Mouse (Mus musculus) kidney, adult 11 months (tissue): ENCODE measurements around the gene Ube2ql1.

ENCODE experiments used
- DNase-seq: peaks from one replicate; pipeline ENCODE4 v3.0.0; 2022

Gene Ube2ql1

DNA sequence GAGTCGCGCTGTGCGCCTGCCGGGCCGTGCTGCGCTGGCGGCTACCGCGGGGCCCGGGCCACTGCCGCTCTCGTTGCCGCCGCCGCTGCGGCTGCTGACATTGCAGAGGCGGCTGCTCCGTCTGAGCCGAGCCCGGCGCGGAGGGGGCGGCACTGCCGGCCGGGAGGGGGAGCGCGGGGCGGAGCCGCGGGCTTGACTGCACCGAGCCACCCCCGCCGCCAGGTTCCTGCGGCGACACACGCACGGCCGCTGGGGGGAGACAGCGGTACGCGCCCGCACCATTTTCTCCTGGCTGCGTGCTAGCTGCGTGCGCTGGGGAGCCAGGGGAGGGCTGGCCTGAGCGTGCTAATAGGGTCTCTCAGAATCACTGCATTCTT is at the start of gene Ube2ql1:
TSS of gene Ube2ql1 (minus strand) at position 131 of the 377 bp plus-strand sequence.
- DNase-seq = peak; percentile 77

DNA sequence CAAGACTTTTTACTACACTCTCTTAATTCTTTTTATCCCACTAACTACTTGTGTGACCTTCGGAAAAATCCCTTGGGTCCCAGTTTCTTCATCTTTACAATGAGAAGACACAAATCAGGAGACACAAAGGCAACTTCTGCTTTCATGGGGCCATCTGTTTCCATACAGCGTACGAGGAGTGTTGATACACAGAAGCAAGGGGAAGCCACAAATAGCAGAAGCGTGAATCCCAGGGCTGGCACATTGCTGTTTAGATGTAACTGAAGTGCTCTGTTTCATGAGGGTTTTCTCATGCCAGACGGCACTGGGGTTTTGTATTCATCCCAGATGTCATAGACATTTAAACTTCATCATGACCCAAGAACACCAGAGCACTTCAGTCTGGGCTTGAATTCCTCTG is 49.0 kb upstream of the Ube2ql1 start:
- no peak for DNase-seq

DNA sequence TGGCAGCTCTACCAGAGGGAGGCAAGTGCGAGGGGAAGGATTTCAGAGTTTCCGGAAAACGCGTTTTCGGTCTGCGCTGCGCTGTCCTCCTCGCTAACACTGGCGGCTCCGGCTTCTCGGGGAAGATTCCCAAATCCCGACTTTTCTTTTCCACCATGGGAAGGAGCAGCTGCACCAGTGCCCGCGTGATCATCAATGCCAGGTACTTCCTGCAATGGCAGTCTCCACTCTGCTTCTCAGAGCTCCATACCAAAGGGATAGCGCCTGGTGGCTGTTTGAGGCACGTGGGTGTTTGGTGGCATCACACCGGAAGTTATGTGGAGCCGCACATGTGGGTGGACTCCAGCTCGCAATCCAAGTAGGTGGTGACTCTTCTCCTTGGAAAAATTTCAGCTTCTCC is 38.5 kb upstream of the Ube2ql1 start:
- no peak for DNase-seq

DNA sequence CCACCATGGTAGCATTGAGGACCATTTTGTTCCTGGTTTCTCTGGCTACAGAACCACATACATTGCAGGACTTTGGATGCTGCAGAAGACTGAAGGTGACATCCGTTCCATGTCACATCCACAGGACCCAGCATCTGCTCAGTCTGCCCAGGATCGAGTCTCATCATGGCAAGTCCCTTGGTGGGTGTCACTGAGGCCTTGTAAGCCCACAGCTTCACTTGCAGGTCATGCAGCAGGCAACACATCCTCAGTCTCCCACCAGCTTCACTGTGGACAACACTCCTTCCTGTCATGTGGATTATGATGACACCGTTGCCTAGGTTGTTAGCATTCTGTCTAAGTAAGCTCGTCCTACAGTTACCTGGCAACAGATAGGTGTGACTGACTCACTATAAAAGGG is 32.7 kb upstream of the Ube2ql1 start:
- no peak for DNase-seq

DNA sequence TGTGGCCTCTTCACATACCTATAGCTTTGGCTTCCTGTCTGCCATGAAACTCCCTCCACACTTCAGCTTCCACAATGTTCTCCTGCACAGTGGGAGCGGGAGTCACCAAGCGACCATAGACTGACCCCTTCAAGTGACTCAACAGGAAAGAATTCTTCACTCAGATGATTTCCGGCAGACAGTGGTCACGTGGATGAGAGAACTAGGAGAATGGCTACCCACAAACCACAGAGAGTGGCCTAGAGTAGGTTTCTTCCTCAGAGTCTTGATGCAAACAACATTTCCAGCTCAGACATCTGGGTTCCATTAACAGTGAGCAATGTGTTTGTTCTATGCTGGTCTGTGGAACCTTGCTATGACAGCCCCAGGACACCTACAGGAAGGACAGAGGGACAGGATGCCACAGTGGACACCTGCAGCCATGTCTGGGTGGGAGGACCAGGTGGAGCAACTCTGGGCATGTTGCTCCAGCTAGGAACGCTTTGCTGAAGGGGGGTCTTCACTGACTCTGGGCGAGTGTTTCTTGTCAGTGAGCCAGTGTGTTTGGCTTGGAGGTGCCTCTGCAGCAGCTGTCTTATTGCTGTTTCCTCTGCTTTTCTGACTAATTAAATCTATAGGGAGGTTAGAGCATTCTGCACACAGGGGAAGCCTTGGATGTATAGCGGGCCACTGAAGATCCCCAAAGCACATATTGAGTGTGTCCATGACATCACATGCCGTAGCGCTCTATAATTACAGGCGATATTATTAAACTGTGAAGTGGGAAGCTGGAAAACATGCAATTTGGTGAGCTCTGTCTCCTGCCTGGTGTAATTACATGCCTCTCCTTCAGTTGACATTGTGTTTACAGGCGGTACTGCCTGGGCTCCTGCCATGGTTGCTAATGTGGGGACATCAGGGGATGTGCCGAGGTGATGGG is 31.1 kb upstream of the Ube2ql1 start:
- no peak for DNase-seq

DNA sequence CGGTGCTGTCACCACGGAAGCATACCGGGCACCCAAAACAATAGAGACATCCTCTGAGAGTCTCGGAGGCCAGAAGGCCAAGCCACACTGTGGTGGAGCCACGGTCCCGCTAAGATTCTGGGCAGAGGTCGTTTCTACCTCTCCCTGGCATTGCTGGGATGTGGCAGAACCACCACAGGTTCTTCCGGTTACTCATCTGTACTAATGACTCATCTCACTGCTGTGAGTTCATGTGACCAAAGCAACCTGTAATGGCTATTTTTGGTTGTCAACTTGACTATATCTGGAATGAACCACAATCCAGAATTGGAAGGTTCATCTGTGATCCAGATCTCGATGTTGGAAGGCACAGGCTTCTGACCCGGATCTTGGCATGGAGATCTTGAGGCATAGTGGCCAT is 28.5 kb upstream of the Ube2ql1 start:
- no peak for DNase-seq

DNA sequence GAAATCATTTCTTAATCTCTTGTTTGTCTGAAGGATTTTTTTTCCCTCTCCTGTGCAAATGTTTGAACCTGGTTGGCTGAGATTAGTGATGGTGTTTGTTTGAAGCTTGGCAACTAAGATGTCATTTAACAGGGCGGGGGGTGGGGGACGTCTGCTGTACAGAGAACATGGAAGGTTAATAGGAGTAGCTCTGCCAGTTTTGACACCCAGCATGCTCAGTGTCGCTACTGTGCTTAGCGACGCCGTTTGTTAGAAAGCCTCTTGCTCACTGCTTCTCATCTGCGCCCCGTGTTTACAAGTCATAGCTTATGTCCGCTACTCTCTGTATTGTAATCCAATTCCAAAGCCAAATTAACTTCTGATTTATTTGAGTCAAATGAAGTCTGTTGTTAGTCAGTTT is 25.0 kb upstream of the Ube2ql1 start:
- no peak for DNase-seq

DNA sequence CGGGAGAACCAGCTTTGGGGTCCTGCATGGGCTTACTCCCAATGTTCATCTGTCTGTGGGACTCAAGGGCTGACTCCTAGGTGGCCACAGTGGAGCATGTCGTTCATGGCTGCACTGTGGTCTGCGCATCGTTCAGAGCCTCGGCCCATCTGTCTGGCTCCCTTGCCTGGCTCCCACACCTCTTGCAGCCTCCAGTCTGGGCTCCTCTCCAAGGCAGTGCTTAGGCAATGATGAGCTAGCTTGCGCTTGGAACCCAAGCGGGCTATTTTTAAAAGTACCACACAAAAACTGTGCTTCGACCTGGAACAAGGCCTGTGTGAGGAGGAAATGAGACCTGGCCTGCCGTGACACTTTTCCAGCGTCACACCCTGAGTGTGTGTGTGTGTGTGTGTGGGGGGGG is 21.7 kb upstream of the Ube2ql1 start:
- DNase-seq = no peak

DNA sequence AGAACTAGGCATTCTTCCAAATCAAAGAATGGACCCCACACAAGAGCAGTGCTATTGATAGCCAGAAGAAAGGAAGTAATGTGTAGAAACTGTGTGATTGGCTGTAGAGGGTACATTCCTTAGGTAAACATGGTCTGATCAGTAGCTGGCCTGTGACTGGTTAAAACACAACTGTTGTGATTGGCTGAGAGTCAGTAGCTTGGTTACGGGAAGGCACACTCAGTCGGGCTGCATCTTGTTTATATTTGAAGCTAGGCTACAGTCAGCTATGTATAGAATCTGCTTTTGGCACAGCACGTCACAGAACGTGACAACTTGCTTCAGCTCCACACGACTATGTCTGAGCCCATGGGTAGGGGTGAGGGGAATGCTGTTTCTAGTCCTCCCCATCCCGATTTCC is 19.3 kb upstream of the Ube2ql1 start:
- no peak for DNase-seq

DNA sequence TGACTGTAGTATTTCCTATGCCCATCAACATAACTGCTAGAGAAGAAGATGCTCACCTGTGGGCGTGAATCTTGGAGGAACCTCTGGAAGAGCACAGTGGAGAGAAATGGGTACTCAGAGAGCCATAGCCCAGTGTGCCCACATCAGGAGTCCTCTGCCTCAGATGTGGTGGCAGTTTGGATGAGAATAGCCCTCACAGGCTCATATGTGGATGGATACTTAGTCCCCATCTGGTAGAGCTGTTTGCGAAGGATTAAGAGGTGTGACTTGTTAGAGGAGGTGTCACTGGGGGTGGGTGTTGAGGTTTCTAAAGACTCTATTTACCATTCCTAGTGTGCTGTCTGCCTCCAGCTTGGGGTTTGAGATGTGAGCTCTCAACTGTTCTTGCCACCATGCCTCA is 13.2 kb upstream of the Ube2ql1 start:
- DNase-seq = no peak

DNA sequence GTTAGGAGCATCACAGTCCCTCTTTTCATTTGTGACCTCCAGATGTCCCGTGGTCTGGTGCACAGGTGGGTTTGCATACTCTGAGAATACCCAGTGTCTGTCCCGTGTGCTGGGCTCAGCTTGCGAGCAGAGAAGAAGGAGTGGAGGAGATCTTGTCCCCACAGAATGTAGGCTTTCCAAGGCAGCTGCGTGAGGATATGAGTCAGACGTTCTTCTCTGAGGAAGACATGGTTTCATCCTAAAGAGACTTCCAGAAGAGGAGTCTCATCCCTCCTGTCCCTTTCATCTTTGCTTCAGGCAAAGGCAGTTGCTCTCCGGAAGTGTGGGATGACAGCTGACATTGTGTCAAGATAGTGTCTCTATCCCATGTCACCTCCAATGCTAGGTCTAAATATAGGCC is 11.8 kb upstream of the Ube2ql1 start:
- DNase-seq = no peak

DNA sequence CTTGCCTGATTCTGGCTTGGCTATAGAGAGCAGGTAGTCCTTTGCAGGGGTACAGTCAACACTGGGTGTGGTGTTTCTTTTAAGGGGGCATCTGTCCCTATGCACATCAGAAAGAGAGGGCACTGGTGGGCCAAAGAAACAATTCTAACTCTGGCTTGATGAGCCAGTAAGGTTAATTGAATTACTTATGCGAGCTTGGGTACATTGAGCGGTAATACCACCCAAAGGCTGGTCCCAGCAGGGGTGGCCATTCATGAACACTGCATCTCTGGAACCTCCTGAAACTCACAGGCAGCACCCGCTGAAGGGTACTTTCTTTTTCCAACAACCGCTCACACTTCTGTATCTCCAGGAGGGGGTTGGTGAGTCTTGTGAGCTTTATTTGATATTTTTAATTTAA is 9.1 kb upstream of the Ube2ql1 start:
- DNase-seq = no peak

DNA sequence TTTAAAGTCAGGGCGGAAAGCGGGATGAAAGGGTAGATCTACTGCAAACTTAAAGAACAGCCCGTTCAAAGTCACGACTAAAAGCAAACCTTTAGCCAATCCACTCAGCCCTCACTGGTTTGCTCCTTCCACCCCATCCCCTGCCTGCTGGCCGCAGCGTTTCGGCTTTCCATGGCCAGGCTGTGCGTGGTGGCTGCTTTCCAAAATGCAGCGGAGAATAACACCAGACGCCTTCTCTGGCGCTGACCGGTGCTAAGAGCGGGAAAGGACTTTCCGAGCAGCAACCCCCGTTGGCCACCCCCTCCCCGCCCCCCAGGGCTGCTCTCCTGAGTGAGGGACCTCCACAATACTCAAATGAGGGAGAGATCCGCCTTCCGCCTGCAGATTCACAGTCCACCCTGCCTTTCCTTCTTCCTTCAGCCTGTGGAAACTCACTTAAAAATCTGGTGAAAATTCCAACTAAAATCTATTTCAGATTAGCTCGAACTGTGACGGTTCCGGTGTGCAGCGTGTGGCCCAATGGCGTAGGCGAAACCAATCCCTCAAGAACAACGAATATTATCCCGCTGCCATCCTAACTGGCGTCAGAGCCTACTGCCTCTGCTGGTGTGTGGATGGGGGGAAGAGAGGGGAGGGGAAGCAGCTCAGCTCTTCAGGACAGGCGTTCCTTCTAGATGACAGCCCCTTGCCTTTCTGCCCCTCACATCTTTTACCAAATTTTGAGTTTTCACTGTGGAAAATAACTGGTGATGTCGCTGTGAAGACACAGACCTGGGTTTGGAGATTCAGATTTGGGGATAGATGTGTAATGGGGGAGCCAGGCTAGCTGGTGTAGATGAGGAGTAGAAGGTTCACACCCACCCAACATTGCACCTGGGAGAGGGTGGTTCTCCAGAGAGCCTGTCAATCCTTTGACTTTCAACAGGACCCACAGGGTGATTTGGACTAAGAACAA is 919 bp upstream of the Ube2ql1 start:
- peak; percentile 24 for DNase-seq

DNA sequence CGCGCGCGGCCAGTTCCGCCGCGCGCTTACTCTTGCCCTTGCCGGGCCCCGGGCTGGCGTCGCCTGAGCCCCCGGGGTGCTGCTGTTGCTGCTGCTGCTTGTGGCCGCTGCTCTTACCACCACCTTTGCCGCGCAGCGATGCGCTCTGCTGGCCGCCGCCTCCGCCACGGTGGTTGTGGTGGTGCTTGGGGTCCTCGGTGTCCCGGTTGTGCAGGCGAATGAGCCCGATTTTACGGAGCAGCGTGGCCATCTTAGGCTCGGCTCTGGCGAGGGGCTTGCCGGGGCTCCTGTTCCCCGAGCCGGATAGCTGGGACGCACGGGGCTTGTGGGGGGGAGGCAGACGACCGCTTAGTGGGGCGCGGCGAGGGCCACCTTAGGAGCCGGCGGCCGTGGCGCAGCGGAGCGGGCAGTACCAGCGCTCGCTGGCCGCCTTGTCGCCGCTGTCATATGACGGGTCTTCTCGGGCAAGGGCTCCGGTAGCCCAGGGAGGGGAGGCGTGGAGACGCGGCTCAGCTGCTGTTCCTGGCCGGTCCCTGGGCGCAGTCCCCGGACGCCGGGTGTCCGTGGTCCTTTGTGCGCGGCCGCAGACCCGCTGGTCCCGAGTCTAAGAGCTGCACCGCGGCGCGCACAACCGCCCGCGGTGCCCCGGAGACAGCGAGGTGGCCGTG is 464 bp downstream of the Ube2ql1 start:
- no peak for DNase-seq

DNA sequence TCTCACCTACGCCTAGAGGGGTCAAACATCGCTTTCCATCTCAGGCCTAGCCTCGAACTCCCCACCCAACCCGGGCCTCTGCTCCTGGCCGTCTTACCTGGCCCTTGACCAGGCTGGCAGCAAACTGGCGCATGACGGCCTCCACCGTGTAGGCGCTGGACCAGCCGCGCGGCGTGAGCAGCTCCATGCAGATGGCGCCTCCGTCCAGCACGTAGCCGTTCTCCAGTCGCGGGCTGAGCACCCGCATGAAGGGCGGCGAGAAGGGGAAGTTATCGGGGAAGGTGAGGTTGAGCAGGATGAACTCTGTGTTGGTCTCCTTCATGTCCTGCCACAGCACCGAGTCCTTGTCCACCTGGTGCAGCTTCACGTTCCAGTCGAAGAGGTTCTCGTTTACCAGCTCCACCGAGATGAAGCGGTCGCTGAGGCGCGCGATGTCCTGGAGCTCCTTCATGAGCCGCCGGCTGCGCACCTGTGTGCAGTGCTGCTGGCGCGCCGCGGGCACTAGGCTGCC is 1.2 kb downstream of the Ube2ql1 start:
- peak; percentile 7 for DNase-seq

DNA sequence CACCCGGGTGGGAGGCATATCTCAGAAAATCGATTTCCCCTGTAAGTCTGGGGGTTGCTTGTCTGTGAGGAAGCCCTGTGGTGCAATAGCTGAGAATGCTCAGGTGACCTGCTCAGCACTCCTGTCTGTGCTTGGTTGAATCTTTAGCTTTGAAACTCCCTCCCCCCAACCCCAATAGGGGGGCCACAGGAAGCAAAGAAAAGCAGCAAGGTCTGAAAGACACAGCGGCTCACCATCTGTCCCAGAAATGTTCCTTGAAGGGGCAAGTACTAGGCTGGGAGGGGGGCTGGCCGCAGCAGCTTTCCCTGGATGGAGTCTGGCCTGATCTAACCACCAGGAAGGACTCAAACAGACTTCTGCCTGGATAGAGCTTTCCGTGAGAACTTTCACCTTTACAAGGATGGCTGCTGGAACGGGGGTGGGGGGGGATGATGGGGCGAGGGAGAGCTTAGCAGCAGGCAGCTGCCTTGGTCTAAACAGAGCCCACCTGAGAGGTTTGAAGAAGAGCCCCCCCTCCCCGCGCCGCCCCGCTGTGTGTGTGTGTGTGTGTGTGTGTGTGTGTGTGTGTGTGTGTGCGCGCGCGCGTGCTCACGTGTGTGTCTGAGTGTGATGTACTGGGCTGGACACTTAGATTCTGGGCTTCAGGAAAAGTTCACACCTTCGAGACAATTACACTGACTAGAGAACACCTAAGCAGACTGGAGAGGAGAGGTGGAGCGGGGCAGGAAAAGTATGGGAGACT is 2.1 kb downstream of the Ube2ql1 start:
- DNase-seq = no peak

DNA sequence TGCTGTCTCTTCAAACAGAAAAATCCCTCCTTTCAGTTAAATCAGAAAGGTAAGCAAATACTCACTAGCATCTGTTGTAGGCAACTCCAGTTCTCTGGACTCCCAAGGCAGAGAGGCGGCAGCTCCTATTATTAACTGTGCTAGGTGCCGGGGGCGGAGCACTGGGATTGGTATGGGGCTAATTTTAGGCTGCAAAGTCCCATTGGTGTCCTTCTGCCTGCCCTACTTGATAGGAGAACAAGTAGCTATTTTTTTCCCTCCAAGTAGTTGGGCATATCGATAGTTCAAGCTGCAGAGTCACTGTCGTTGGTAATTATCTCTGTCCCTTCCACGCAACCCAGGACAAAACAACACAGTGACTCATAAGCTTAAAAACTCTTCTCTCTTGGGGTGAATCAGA is 7.1 kb downstream of the Ube2ql1 start:
- DNase-seq = no peak

DNA sequence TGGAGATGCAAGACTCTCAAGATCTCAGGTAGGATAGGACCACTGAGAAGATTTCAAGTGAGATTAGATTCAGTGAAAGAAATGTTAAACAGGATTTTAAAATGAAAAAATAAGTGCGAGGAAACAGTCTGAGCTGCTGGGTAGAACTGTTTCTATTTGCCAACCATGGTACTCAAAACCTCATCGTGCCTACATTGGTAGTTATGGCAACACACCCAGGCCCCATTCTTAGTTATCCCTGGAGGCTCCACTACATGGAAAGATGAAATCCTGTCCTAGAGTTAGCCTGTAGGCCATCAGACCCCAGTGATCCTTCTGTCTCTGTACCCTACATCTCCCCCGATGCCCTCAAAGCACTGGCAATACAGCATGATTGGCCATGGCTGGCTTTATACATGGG is 14.3 kb downstream of the Ube2ql1 start:
- no peak for DNase-seq

DNA sequence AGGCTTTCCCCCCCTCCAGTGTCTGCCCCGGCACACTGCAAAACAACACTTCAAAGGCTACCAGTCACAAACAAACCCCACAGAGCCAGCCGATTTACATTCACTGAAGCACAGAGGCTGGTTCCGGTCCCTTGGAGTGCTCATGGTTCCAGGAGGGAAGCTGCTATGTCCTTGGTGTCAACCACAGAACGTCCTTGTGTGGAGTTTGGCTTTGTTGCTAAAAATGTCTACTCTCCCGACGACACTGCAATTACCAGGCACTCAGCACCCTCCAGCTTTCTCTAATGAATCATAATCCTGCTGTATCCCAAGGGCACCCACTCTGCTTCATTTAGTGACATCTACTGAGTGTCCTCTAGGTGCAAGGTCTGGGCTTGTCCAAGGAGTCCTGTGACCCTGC is 18.5 kb downstream of the Ube2ql1 start:
- no peak for DNase-seq

DNA sequence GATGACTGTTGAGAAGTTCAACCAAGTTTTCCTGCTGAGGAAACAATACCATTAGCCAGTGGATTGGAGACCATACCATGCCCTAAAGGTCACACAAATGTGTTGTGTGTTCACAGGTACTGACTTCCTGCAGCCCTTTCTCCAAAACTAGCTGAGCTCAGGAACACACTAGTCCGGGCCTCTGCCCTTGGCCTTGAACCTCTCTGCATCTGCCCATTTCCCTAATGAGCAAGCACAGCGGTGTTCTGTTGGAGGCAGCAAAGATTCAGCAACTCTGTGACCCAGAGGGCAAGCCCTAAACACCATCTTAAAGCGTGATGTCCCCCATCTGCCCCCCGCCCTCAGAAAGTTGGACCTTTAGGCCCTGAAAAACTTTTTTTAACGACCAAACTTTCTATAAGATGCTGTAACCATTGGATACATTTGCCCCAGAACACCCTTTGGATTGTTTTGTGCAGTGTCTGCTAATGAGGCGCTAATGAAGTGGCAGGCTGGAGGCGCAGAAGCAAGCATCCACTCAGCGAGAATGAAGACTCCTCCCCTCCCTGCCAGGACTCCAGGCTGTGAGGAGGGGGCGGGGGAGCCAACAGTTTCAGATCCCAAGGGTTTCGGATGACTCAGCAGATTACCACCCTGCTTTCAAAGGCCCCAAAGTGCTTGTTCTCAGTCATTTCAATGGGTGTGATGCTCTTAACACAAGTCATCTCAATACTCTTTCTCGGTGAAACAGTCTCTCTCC is 21.7 kb downstream of the Ube2ql1 start:
- DNase-seq = no peak

DNA sequence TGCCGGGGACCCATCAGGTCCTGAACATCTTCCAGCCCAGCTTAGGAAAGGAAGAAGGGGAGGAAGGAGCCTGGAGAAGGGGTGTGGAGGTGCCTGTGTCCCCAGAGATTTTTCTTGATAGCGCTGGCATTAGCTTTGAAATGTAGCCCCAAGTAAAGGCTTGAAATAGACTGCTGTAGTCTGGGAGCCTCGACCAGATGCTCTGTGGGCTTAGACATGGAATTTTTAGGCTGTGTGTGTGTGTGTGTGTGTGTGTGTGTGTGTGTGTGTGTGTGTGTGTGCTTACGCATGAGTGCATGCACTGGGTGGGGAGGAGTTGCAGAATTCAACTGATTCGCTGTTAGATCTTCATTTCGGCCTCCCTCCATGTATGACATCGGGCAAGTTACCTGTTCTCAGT is 31.5 kb downstream of the Ube2ql1 start:
- DNase-seq = no peak

DNA sequence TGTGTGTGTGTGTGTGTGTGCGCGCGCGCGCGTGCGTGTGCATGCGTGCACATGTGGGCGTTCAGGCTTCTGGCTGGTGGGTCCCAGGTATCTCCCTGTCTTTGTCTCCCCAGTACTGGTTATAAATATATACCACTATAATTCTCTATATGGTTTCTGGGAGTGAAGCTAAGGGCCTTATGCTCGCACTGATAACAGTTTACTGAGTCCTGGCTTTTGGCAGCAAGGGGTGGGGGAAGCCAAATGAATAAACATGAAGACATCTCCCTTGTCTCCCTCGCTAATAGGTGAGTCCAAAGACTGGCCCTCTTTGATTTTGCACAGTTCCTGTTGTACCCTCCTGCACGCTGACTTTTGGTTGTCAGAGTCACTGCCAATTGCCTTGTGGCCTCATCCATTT is 32.2 kb downstream of the Ube2ql1 start:
- no peak for DNase-seq
